Mouse (Mus musculus) gastrocnemius, postnatal 14 days (tissue): ENCODE results near the gene Msh4. TPM values are rescaled to one million over a fixed set of nuclear protein-coding genes. Genes with fewer than 3 reads are reported as not detected.

Source experiments
- DNase-seq: peaks from one replicate; pipeline ENCODE4 v3.0.0; 2021; ENCODE audit warnings: mixed read lengths
- intact Hi-C: fragments of 180-260 bp; cut with DNase I; formaldehyde crosslinking; loops from one replicate; pipeline ENCODE4 v1.15.1; 2025; ENCODE audit warnings: low total_unique reads
- total RNA-seq, 2 experiments: library from RNA; stranded (reverse); gene quantifications; 2 replicates each; pipeline ENCODE4 v1.2.3; 2021

The Msh4 gene
- total RNA-seq, 2 experiments from 2014 or later, result 0.09 to 0.10 TPM

DNA sequence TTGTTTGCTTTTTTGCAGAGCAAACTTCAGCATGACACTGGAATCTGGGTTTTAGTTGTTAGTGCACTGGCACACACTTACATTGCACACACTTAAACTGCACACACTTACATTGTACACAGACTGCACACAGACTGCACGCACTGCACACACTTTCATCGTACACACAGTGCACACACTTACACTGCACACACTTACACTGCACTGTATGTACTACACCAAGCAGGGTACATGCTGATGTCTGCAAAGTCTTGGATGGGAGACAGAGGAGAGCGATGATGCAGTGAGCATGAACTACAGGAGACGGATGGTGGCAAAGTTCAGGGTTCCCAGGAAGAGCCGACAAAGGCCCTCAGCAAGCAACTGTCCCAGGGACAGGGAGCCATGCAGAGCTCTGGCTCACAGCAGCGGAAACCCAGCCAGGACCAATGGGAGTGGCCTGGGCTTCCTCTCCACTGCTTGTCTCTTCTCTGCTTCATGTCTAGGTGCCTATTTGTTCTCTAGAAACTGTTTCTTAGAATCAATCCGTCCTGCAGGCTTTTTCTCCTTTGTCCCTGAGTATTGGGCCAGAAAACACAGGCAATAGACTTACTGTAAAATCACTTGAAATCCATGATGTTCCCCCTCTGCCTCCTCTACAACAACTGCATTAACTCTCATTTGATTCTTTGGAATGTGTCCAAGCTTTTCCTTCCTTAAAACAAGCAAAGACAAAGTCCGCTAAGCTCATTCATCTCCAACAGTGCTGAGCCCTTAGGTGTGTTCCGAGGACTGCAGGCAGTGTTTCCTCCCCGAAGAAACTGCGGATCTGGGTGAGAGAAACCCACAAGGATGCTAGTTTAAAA is 82.0 kb downstream of the Msh4 start:
- intact Hi-C loops, result no loop called here
- no peak for DNase-seq

DNA sequence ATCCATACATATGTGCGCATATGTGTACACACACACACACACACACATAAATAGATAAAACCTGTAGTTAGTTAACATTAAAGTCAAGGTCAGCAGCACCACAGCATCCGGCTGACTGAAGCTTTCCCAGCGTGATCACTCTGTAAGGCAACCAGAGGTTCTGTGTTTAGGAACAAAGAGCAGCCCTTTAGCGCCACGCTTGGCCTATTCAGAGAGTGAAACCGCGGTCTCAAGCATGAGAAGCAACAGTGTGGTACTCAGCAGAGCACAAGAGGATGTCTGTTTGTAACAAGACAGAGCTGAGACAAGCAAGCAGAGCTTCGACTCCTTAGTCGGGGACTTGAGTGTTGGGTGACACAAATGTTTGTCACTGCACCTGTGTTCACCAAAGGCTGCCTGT is 86.5 kb downstream of the Msh4 start:
- intact Hi-C loops, result no loop called here
- DNase-seq, result no peak

GRCm38 (mm10) chr3:153818723-153819122 is 87.2 kb downstream of the Msh4 start:
- intact Hi-C loops, result no loop called here
- no peak for DNase-seq

DNA sequence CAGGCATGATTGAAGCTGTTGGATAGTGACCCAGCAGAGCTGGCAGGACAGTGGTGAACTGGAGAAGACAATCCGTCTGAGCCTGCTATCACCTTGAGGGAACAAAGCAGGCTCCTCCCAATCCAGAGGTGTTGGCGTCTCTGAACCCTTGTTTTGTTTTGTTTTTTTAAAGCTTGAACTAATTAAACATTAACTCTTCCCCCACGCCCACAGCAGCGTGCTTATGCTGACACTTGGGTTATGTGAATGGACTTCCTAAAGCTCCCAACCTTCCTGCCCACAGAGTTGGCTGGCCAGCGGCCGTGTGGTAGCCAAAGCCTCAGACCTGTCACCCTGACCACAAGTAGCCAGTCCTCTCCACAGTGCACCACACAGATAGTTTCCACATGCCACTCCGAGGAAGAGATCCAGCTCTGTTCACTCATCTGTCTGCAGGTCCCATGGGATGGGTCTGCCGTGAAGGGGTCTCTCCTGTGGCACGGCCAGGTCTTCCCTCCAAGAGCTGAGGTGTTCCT is 88.5 kb downstream of the Msh4 start:
- DNase-seq, result no peak
- intact Hi-C loops, result no loop called here

GRCm38 (mm10) chr3:153814026-153814425 is 91.9 kb downstream of the Msh4 start:
- intact Hi-C loops, result no loop called here
- DNase-seq, result no peak

GRCm38 (mm10) chr3:153808406-153808805 is 97.5 kb downstream of the Msh4 start:
- intact Hi-C loops, result loop anchor here (5.0 kb wide), 1 partner anchor 151 kb away; no protein-coding TSS in a partner anchor

DNA sequence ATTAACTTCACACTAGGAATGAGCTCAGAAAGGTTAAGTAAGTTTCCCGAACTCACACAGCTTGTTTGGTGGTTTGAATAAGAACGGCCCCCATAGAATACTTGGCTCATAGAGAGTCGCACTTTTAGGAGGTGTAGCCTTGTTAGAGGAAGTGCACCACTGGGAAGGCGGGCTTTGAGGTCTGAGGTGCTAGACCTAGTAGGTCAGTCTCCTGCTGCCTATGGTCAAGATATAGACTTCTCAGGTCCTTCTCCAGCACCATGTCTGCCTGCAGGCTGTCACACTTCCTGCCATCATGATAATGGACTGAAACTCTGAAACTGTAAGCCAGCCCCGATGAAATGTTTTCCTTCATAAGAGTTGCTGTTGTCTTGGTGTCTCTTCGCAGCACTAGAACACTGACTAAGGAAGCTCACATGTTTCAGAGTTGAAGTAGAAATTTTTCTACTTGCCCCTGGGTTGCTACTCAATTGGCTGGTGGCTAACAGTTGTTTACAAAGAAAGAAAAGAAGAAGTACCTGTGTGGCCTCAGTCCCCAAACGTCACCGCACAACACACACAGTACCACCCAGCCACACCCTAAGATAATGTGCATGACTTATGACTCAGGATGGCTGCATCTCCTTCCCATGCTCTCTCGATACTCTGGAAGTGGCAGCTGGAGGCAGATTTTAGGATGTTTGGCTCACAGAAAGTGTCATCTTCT is 98.3 kb downstream of the Msh4 start:
- DNase-seq, result no peak
- intact Hi-C loops, result loop anchor here (5.0 kb wide), 1 partner anchor 150 kb away; no protein-coding TSS in a partner anchor

More at GRCm38 (mm10) chr3:153808406-153808805, 97.5 kb downstream of the Msh4 start:
- DNase-seq, result no peak

Other genes with a start within 250 kb of the Msh4 start
- 1 to 10 TPM; 2.9 to 4.4 TPM for gene St6galnac3, start 181.0 kb downstream of the Msh4 start, total RNA-seq
- gene Asb17, start 61.9 kb downstream of the Msh4 start, total RNA-seq, result not detected
- 10 to 100 TPM; 65.8 to 72.5 TPM for gene Rabggtb, start 6.9 kb upstream of the Msh4 start, total RNA-seq
- 100 to 1,000 TPM; 233 to 329 TPM for gene Acadm, start 38.5 kb upstream of the Msh4 start, total RNA-seq
- gene Slc44a5, start 67.3 kb upstream of the Msh4 start, total RNA-seq, result under 1 TPM; 0.47 to 0.53 TPM